Mouse (Mus musculus): ENCODE results near the gene Slc39a10.

GRCm38 (mm10) chr1:46849758-46850157, 42.9 kb downstream of the Slc39a10 start:
- TF ChIP-seq POLR2A (IDR thresholded peaks at IDR 0.05; ENCODE audit: low read depth, low read length) (no peak), CTCF (IDR thresholded peaks at IDR 0.05; ENCODE audit: extremely low read depth, insufficient read length, insufficient replicate concordance, low read depth, low read length) (no peak)

Data from small intestine, adult 2 months (tissue).